Mouse (Mus musculus): ENCODE results near the gene Mul1.

The Mul1 gene

GRCm38 (mm10) chr4:138440062-138440461, 5.6 kb downstream of the Mul1 start:
- no peak for DNase-seq (ENCODE audit: extremely low spot score, low spot score)

- no peak for DNase-seq (ENCODE audit: extremely low spot score, low spot score)
These were observed 10.5 kb downstream of the Mul1 start for GRCm38 (mm10) chr4:138444941-138445340.

DNA sequence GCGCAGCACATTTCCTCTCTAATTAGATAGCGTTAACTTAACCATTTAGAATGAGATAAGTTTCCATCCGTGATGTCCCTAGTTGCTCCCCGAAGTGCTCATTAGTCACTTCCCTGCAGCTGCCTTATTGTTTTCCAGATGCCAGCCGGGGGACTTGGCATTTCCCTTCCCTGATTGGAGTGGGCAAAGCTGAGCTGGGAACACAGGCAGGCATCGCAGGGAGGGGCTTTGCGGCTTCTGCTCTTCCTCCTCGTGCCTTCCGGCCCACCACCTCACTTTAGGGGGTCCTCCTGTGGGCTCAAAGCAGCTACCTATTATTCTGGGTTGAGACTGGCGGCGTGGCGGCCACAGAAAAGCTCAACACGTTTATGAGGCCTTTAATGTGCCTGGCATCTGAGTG, 12.5 kb downstream of the Mul1 start:
- DNase-seq (ENCODE audit: extremely low spot score, low spot score) = no peak

- DNase-seq (ENCODE audit: extremely low spot score, low spot score) = peak; percentile 94
These were observed 12.9 kb downstream of the Mul1 start for GRCm38 (mm10) chr4:138447387-138447786.

DNA sequence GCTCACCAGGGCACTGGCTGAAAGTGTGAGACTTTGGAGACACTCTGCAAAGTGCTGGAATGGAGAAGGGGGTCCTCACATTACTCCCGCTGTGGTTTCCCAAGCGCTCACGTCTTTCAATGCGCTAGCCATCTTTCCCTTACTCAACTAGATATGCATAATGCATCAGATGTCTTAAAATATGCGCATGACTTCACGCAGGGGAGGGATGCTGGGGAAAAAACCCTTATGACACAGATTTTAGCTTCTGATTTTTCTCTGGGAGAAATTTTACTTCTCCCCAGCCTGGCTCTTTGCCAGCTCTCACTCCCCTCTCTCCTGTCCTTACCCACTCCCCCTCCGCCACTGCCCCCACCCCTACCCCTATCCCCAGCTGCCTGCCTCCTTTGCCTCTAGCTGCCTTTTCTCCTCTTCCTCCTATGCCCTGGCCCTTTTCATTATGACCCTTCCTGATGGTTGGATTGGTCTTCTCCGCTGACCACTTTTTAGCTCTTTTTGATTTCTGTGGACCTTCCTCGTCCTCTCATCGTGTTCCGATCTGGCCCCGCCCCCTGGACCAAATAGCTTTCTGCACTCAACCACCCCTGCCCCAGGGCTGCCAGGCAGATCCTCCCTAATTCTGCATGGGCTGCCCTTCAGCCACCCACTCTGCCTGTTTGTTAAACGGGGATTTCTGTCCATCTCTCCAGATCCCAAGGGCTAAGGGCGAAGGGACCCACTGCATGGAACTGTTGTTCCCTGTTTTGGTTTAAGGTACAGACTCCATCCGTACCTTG, 13.5 kb downstream of the Mul1 start:
- no peak for DNase-seq (ENCODE audit: extremely low spot score, low spot score)

DNA sequence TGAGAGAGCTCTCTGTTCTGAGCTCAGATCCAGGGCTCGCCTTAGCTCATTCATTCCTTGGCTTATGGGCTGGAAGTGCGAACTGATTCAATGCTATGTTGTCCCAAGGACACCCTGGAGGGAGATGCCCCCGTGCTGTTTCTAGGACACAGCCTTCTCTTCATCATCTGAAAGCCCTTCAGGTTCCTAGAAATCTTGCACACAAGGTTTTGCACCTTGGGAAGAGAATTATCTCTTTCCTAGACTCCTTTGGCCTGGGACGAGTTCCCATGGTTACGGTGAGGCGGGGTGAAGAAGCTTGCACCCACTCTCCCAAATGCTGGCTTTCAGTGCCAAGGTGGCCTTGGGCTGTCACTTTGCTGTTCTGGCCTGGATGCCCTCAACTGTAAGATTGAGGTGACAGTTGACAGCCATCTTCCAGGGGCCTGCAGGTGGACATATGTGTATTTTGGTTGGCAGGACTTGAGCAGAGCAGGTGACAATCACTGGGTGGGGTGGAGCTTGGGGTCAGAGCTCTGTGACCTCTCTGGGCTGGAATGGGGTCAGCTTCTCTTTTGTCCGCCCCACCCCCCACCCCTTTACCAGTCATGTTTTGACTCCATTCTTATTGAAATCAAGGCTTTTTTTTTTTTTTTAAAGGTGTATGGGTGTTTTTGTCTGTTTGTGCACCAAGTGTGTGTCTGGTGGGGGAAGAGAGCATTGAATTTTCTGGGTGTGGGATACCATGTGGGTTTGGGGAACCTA, 14.6 kb downstream of the Mul1 start:
- DNase-seq (ENCODE audit: extremely low spot score, low spot score) = no peak

DNA sequence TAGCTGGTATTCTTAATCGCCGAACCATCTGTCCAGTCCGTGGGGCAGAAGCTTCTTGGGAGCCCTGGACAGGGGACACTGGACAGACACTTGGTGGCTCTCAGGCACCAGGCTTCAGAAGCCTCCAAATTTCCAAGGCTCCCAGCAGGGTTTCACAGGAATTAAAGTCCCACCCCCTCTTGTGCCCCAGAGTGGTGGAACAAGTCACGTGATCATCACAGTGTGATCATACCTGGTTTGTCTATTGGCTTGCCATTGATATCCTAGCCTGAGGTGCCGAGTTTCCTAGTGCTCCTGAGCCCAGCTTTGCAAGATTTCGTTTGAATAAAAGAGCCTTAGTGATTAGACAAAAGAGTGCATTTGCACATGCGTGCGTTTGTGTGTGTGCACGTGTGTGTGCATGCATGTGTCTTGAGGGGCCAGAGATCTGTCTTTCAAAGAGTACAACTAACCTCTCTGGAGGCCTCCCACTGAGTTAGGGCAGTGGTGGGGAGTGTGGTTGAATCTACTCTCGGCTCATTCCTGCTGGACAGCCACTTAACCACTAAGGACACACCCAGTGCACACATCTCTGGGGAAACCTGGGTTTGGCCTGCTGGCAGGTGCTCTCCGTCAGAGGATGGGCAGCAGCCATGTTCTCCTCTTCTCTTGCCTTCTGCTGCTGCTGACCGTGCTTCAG, 15.3 kb downstream of the Mul1 start:
- no peak for DNase-seq (ENCODE audit: extremely low spot score, low spot score)

DNA sequence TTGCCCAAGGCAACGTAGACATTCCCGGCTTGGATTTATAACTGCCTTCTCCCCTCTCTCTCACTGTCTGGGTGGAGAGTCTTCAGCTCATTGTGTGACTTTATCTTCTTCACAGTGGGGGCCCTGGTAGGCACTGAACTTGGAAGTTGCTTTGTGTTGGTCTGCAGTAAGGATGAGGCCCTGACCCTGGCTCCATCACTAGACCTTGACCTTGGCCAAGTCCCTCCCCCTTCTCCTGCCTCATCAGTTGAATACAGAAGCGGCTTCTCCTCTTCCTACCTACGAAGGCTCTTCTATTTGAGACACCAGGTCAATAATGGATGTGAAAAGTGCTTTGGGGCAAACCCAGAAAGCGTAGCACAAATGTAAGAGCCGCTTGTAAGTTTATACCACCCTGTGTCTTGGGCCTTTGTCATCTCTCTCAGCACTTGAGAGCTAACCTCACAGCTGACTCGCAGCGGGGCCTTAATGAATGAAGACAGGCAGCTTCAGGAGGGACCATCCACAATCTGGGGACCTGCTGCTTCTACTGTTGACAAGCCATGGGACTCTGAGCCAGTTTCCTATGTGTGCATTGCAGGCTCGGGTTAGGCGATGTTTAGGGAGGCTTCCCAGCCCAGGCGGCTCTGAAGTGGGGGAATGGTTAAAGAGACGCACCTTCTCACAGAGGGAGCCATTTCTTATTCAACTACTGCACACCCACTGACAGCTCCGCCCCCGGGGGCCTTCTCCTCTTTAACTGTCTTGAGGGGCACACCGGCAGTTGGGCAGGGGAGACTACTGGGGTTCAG, 18.0 kb downstream of the Mul1 start:
- DNase-seq (ENCODE audit: extremely low spot score, low spot score) = no peak

GRCm38 (mm10) chr4:138453097-138453752, 18.8 kb downstream of the Mul1 start:
- DNase-seq (ENCODE audit: extremely low spot score, low spot score) = peak; percentile 65

GRCm38 (mm10) chr4:138453753-138454570, 19.5 kb downstream of the Mul1 start, which contains the start of gene Camk2n1:
Gene Camk2n1 (plus strand): TSS chr4:138454314.
- peak; percentile 75 for DNase-seq (ENCODE audit: extremely low spot score, low spot score)

GRCm38 (mm10) chr4:138454571-138455140, 20.2 kb downstream of the Mul1 start:
- DNase-seq (ENCODE audit: extremely low spot score, low spot score) = no peak

- peak; percentile 74 for DNase-seq (ENCODE audit: extremely low spot score, low spot score)
These were observed 20.9 kb downstream of the Mul1 start for GRCm38 (mm10) chr4:138455141-138455955.

DNA sequence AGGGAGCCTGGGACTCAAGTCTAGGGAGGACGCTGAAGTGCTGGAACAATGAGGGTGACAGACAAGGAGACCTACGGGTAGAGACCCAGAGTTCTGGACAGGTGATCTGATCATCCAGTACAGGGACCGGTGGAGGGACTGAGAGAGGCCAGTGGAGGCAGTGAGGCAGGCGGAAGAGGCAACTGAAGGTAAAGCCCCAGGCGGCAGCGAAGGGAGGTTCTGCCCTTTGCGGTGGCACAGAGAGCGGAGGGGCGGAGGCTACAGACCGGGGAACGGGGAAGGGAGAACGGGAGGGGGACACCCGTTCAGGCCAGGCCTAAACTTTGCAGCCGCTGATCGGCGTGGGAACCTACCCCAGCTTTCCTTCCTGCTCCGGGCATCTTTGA, 21.5 kb downstream of the Mul1 start:
- peak; percentile 52 for DNase-seq (ENCODE audit: extremely low spot score, low spot score)

- DNase-seq (ENCODE audit: extremely low spot score, low spot score) = no peak
These were observed 22.1 kb downstream of the Mul1 start for GRCm38 (mm10) chr4:138456536-138456935.

DNA sequence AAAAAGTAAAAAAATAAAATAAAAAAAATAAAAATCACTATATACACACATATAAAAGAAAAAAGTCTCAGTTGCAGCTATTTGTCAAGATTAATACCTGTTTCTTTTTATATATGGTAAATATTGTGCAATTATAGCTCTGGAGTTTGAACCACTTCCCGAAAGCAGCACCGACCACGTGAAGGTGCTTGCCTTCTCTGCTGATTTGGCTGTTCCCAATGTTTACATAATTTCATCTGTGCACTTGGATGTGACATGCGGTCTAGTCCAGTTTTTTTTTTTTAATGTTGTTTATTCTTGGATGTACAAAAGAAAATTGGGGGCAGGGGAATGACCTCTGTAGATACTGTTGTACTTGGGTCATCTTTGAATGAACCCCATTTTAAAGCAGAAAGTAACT, 22.6 kb downstream of the Mul1 start:
- DNase-seq (ENCODE audit: extremely low spot score, low spot score) = no peak

- DNase-seq (ENCODE audit: extremely low spot score, low spot score) = no peak
These were observed 23.7 kb downstream of the Mul1 start for GRCm38 (mm10) chr4:138458171-138458570.

GRCm38 (mm10) chr4:138458735-138459440, 24.4 kb downstream of the Mul1 start:
- no peak for DNase-seq (ENCODE audit: extremely low spot score, low spot score)

DNA sequence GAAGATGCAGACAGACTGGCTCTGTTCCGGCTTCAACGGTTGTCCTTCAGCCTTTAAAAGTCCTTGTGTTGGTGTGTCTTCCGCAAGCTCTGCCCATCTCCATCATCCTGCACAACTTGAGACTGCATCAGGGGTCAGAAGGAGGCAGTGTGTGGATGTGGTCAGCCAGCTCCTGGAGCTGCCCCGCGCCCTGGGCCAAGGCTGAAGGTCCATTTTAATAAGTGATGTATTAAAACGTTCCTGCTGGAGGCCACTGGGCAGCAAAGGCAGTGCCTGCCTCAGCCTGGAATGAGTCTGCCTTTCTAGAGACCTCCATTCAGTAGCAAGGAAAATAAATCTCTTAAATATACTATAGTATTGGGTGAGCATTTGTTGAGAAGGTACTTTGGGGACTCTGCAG, 25.3 kb downstream of the Mul1 start:
- no peak for DNase-seq (ENCODE audit: extremely low spot score, low spot score)
